Mouse (Mus musculus) left cerebral cortex, postnatal 4 days (tissue): ENCODE results near the gene Slc4a10. TPM values are rescaled to one million over a fixed set of nuclear protein-coding genes. Genes with fewer than 3 reads are reported as not detected.
A peak's percentile ranks its signal among the peaks of the same experiment; 100 is the strongest.

Experiments
- DNase-seq: peaks from one replicate; pipeline ENCODE4 v3.0.0-alpha.2; 2022
- intact Hi-C: fragments of 180-260 bp; cut with DNase I; formaldehyde crosslinking; loops from one replicate; pipeline ENCODE4 v1.15.1; 2025
- total RNA-seq, 2 experiments: library from RNA; stranded (reverse); gene quantifications; 2 replicates each; pipeline ENCODE4 v1.2.3; 2021

The Slc4a10 gene
- total RNA-seq, 2 experiments from 2014 or later: 78.8 to 80.1 TPM

DNA sequence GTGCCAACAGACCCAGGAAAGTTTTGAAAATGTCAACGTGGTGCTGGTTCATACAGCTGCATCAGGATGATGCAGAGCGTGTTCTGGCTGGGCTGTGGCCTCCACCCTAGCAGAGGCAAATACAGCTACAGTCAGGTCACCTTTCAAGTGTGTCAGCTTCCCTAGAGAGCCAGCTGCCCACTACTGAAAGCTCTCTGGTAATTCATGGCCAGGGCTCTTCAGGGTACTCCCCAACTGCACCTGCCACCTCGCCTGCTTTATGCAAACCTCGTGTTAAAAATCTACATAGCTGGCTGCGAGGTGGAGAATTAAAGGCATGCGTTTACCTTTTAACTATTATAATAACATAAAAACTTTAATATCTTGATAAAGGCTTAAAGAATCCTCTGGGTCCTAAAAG is 298.1 kb downstream of the Slc4a10 start:
- intact Hi-C loops: no loop called here
- DNase-seq: no peak

DNA sequence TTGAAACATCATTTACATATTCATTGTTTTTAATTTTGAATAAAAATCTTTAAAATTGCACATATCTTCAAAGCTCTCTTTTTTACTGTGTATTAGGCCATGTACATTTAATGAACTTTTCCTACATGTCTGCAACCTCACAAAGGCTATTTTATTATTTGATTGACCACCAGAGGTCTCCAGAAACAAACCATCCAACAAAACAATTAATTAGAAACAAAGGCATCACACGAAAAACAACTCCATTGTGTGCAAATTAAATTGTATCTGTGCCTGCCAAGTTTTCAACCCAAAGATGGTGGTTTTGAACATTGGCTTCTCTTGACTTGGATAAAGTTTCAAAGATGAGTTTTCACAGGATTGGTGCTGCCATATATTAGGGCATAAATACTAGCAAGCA is 300.5 kb downstream of the Slc4a10 start:
- no peak for DNase-seq
- intact Hi-C loops: no loop called here

DNA sequence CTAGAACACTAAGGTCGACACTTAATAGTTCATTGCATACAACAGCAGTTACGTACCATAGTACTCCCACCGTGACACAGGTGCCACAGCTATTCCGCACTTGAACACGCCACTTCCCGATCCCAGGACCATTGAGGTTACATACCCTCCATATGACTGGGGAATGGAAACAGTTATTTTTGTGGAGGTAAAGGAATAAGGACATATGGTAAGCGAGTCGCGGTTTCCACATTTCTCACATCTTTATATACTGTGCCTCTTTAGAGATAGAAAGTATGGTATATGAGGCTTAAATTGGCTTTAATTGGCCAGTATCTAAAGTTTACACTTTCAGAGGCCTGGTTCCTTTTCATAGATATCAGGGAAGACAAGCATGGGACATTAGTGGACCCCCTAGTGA is 301.5 kb downstream of the Slc4a10 start:
- DNase-seq: no peak
- intact Hi-C loops: no loop called here

DNA sequence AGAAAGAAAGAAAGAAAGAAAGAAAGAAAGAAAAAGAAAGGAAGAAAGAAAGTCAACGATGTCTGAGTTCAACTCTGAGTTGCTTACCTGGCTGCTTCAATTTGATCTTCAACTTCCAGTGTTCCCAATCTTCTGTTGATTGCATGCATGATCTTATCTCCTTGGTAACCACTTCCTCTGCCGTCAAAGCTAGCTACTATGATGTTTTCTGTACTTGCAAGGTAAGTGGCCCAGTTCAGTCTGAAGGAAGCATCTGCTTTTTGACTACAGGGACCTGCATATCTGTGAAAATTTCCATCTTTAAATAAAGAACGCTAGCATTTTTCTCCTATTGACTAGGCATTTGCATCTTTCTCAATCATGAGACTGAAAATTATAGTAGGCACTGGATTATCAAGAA is 305.8 kb downstream of the Slc4a10 start:
- DNase-seq: no peak
- intact Hi-C loops: loop anchor here (10.0 kb wide), 1 partner anchor 273 kb away; no protein-coding TSS in a partner anchor

DNA sequence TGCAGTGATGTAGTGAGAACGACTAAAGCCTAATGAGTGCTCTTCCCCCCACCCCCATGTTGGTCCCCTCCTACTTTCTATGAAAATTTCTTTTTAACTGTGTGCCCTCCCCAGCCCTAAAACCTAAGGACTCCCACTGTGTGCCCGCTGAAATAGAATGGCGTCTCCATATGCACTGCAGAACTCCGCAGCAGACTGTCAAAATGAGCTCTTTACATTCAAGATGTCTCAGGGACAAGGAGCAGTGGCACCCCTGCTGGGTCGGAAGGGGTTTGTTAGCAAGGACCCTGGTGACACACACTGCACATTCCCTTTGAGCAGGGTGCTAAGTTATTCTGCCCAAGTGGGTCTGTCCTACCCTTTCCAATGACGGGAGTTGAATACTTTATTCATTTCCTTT is 309.5 kb downstream of the Slc4a10 start:
- no peak for DNase-seq
- intact Hi-C loops: loop anchor here (5.0 to 10.0 kb wide), 2 partner anchors 92 to 269 kb away; no protein-coding TSS in a partner anchor

DNA sequence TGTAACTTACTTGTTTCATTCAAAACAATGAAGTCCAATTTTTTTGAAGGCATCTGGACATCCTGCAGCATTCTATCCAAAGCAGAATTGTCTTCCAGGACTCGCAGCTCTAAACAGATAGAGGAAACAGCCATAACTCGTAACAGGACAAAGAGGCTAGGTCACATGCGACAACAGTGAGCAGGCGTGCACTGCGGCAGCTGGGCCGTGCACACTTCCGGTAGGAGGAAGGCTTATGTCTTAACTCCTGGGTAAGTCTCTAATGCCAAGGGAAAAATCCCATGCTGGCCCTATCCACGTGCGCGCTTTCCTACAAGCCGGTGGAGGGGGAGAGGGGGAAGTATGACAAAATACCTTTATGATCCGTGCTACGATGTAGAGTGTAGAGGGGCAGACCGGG is 310.3 kb downstream of the Slc4a10 start:
- DNase-seq: no peak
- intact Hi-C loops: loop anchor here (5.0 to 10.0 kb wide), 2 partner anchors 91 to 268 kb away; no protein-coding TSS in a partner anchor

DNA sequence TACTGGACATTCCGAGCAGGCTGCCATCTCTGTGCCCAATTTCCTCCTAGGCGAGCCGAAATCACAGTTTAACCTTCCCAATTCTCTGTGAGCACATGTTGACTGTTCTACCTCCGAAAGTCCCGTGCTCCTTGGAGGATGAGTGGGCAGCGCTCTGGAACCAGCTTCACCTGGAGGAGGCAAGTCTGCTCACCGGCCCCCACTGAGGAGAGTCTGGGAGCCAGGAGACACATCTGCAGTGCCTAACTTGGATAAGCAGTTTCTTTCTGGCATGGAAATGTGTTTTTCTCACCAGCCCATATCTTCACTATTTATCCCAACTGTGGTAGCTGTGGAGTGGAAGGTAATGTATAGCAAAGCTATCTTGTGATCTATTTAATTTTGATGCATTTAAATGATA is 311.0 kb downstream of the Slc4a10 start:
- intact Hi-C loops: loop anchor here (5.0 to 10.0 kb wide), 2 partner anchors 90 to 268 kb away; no protein-coding TSS in a partner anchor
- no peak for DNase-seq

DNA sequence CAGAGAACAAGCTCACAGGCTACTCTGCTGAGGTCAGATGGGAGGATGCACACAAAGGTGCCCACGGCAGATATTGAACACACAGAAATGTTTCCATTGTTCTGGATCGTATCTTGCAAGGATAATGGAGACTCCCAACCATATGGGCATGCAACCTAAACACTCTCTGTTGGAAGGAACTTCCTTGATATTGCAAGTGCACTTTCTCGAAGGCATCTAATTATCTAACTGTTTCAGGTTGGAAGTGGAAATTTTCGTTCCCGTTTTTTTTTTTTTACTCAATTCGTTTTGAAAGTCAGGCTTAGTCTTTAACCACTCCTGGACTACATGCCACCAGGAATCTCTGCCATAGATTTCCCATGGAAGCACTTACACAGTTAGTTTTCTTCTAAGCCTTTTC is 314.6 kb downstream of the Slc4a10 start:
- intact Hi-C loops: no loop called here
- no peak for DNase-seq

DNA sequence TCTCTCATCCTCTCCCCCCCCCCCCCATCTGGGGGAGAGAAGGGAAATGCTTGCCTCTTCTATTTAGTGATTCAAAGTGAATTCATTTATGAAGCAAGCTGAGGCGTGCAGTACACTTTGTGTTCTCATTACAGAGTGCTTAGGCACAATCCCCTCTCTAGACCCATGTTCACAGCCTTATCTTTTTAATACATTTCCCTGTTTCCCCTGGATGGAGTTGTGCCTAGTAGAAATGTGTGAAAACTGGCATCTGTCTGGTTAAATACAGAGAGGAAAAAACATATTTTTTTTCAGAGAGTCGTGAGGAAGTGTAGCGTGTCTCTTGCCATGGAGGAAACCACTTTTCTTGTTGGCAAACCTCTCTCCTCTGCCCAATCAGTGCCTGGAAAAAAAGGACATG is 315.3 kb downstream of the Slc4a10 start:
- DNase-seq: no peak
- intact Hi-C loops: no loop called here

DNA sequence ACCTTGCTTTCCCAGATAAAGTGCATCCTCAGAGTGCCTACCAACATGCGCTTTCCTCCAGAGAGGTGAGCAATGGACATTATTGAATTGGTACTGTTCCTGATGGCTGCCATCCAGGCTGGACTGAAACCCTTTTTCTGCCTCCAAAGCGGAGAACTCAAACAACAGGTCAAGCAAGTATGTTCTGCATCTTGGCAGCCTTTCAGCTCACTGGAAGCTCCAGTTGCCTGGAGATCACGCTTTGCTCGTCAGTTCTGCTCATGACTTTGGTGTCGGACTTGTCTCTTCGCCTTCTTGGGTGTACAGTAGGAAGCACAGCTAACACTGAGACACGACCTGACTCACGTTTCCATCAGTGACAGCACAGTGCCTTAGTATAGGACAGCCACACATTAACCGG is 315.9 kb downstream of the Slc4a10 start:
- intact Hi-C loops: no loop called here
- no peak for DNase-seq

DNA sequence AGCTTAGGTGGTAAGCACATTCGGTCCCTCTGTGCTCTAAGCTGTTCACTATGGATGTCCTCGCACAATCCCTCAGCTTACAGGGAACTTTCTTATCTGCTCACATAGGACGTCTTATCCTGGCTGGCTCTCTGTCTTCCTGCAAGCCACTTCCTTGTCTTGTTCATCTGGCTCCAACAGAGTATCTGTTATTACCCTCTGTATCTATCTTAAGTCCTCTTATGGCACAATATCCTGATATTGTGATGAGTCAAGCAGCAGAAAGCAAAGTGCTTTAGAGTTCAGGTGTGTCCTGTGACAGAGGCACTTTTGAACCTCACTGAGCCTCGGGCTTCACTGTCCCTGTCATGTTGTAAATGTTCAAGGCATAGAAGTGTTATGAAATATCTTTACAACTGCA is 317.3 kb downstream of the Slc4a10 start:
- intact Hi-C loops: no loop called here
- no peak for DNase-seq

DNA sequence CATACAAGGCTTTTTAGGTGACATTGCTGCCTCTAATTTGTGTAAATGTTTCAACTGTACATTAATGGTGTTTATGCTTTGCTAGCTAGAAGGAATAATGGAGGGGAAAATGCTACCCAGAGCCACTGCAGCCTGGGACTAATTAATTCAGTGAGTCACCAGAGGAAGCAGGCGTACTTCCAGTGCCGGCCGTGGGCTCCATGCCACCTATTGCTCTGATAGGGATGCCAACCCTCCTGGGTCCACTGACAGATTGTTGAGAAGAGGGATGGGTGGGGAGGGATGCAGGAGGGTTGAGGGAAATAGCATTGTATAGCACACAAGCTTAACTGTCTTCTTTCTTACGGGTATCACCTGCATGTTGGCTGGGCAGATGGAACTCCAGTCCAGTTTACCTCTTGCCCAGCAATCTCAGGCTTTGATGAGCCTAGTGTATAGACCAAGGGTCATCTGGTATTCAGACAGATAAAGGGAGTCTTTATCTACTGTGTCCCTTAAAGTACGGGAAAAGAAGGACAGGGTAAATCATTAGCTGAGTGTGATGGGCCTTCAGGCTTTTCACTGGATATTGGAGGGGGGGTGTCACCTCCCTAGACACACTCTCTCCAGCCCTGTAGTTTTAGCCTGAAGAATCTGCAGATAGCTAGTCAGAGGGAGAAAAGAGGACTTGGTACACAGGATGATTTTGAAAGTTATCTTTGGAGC is 322.2 kb downstream of the Slc4a10 start:
- DNase-seq: peak; percentile 38
- intact Hi-C loops: no loop called here

DNA sequence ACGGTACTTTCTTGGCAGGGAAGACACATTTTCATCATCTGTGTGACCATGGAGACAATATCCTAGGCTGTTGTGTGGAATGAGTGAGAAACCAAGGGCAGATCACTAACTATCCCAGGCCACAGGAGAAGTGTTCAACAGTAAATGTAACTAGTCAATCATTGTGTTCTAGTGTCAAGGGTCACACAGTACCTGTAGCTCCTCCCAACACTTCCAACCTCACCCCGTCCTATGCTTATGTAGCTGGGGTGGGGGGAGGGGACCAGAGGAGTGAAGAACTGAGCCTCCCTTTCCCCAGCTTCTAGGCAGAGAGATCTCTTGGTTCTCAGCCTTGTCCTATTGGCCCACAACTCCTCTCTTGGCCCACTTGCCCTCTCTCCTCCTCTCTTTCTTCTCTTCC is 323.8 kb downstream of the Slc4a10 start:
- intact Hi-C loops: no loop called here
- no peak for DNase-seq

DNA sequence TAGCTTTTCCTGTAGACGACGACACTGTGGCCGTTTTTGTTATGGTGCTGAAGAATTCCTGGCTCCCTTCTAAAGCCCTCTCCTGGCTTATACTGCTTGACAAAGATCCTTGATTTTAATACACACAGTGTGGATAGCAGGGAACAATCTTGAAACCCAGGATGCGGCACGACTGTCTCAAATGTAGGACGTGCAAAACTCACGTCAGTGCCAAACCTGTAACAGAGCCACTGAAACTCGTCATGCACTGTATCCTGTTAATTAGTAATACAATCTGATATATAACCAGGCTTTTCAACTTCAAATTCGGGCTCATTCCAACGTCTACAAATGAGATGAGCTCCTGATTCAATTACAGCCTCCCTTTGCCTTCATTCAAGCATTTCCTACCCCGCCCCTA is 327.4 kb downstream of the Slc4a10 start:
- intact Hi-C loops: no loop called here
- no peak for DNase-seq

Other genes with a start within 250 kb of the Slc4a10 start
- 100 to 1,000 TPM; 129 to 131 TPM for gene Tbr1, start 243.5 kb upstream of the Slc4a10 start, total RNA-seq